Mouse (Mus musculus): Measurements from ENCODE around the gene Best3.
"Not testable (repeated sequence)": the region's sequence is repeated elsewhere in the genome, so short reads cannot be mapped to it uniquely, and the experiment has no call there.

Gene Best3

DNA sequence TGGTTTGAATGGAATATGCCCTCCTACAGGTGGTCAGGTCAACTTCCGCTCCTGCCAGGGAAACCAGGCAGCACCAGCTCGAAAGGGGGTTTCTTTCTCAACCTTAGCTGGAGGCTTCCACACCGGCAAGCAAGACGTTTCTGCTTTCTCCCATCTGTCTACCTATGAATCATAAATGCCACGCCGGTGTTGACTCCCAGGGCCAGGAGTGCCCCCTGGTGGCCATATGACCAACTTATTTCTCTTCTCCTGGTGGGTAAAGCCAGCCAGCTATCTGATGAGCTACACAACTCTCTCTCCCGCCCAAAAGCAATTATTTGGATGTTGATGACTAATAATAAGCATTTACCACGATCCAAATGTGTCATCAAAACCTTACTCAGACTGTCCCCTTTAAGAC, 47.7 kb downstream of the Best3 start:
- DNase-seq, result peak; percentile 61 to 69

DNA sequence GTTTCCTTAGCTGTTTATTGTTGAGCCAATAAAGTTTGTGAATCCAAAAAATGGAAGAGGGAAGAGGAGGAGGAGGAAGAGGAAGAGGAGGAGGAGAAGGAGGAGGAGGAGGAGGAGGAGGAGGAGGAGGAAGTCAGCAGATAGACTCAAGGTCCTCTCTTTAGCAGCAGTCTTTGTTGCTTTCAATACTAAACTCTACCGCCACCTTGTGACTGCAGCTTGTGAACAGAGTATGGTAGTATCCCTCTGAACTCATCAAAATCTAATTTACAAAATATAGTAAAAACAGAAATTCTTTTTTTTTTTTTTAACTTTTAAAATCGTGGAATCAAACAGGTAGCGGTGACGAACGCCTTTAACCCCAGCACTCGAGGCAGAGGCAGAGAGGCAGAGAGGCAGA, 54.2 kb downstream of the Best3 start:
- no peak for DNase-seq

DNA sequence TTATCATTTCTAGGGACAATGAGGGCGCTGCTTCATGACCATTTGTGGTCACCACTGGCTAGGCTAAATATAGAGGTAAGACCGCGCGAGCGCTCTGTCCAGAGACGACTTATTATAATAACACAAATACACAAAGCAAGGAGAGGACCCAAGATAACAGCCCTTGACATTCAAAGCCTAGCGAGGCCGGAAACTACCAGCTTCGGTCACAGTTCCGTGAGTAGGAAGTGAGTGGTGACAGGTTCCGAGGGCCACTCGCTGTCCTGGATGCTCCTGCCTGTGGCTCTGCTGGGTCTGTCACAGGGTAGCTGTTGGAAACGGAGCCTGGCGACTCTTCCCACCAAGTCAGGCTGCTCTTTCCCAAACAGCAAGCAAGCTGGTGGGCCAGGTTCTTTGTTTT, 56.2 kb downstream of the Best3 start:
- no peak for DNase-seq

DNA sequence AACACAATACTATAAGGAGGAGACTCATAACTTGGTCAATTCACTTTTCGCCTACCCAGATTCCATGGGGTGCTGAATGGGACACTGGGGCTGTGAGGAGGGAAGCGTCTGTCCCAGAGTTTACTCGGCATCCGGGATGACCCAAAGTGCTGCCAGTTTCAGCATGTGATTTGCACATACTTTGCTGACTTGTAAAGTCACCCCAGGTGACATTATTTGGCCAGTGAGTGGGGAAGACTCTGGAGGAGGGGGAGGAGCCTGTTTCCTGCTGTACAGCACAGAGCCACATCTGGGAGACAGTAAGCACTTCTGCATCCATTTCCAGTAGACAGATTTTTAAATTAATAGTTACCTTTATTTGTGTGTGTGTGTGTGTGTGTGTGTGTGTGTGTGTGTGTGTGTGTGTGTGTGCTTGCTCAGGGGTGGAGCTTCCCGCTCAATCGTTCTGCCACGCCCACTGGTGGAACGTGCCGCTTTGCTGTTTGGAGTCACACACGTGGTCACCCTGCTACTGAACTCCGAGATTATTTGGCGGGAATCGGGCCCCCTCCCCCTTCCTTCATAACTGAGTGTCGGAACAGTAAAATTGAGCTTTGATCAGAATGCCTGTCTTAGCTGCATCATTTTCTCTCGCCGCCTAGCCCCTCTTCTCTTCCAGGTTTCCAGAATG, 57.5 kb downstream of the Best3 start:
- not testable (repeated sequence) for DNase-seq

DNA sequence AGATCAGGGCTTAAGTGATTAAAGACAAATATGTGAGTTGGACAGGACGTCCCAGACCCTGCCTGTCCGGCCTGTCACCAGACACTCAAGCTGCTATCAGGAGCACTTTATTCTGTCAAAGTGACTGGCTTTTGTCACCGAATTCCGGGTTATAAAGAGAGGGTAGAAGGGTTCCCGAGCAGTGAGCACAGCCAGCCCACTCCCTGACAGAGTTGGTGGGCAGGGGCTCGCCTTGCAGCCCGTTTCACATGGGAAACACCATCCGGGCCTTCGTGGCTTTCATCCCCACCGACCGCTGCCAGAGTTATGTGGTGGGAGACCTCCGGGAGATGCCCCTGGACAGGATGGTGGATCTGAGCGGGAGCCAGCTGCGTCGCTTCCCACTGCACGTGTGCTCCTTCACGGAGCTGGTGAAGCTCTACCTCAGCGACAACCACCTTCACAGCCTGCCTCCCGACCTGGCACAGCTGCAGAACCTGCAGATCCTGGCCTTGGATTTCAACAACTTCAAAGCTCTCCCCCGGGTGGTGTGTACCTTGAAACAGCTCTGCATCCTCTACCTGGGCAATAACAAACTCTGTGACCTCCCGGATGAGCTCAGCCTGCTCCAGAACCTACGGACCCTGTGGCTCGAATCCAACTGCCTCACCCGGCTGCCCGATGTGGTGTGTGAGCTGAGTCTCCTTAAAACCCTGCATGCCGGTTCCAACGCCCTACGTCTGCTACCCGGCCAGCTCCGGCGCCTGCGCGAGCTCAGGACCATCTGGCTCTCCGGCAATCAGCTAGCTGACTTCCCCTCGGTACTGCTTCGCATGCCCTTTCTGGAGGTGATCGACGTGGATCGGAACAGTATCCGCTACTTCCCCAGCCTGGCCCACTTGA, 59.3 kb downstream of the Best3 start, which contains the start of gene Lrrc10:
Lrrc10 (plus strand) TSS at position 167 of the 882 bp plus-strand sequence.
- DNase-seq, result no peak

DNA sequence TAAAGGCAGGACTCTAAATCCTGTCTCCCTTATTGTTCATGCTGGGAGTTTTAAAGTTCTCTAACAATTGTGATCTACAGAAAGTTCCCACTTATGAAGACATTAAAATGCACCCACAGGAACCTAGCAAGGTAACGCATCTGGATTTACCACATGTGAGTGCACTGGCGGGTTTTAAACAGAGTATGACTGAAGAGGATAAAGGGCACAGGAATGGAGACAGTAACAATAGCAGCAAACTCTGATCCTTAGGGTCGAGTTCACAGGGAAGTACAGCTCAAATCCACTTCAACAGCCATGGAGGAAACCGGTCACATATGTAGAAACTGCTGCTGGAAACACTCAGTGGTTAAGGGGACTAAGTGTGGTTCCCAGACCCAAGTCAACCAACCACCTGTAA, 63.1 kb downstream of the Best3 start:
- no peak for DNase-seq

DNA sequence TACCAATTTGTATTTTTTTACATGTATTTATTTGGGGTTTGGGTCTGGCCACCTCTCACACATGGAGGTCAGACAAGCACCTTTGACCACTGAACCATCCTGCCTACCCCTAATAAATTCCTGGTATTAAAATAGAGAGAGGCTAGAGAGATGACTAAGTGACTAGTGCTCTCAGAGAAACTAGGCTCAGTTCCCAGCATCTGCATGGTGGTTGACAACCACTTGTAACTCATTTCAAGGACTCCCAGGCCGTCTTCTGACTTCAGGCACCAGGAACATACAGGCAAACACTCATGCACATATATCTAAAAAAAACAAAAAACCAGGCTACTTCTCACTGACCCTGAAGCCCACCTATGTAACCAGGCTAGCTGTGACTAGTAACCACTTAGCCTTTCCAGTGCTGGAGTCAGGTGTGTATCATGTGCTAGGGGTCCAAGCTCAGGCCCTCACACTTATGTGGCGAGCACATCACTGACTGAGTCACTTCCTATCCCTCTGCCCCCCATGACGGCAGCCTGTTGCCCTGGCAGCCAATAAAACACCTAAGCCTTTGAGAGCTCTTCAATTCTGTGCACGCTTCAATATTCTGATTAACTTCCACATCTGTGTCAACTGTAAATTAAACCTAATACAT, 64.0 kb downstream of the Best3 start:
- no peak for DNase-seq

DNA sequence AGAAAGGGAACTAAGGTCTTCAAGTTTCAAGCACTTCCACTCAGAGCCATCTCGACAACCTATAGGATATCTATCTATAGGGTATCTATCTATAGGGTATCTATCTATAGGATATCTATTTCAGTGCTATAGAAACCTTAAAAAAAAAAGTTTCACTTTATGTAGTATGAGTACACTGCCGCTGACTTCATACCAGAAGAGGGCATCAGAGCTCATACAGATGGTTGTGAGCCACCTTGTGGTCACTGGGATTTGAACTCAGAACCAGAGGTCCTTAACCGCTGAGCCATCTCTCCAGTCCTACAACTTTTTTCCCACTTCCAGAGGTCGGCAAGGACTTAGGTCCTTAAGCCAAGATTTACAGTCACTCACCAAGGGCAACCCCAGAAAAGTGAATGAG, 69.6 kb downstream of the Best3 start:
- DNase-seq, result no peak

DNA sequence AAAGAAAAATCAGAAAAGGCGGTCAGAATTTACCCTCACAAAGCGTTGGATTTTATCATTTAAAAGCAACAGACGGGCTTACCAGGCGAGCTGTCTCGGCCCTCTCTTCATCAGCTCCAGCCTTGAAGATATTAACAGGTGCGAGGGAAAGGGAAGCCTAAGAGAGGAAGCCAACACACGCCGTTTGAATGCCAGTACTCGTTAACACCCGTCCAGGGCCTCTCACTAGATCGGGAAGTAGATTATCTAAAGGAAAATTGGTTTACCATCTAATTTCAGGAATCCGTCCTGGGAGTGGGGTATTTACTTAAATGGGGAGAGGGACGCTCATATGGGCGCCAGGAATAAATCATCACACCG, 76.8 kb downstream of the Best3 start:
- no peak for DNase-seq

DNA sequence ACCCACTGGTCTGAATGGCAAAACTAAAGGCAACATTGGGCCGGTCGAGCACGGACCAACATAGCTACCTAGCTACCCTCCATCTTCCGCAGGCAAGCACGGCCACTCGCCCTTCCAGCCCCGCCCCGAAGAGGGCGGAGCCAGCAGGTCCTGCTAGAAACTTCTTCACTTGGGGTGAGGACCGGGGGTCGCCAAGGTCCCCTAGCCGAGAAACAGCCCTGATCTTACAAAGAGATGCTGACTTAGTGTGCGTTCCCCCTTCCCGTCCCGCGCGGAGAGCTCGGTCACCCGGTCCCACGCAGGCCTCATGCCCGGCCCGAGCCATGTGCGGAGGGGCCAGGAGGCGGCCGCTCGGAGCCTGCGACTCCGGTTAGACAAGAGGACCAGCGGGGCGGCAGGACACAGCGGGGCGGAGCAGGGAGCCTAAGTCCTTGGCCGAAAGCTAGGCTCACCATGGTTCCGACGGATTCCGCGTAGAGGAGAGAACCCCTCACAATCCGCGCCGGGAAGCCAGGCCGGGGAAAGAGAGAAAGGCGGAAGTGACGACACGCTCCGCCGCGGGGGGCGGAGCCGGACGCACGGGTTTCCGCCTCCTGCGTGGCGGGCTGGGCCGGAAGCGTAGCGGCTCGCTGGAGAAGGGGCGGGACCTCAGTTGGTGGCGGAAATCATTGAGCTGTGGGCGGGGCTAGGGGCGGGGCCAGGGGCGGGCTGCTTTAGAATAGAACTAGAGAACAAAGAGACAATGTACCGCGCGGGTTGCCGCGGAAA, 77.3 kb downstream of the Best3 start, which contains the start of gene Cct2:
Cct2 (minus strand) TSS at position 561 of the 768 bp plus-strand sequence.
- DNase-seq, result peak; percentile 90 to 93

DNA sequence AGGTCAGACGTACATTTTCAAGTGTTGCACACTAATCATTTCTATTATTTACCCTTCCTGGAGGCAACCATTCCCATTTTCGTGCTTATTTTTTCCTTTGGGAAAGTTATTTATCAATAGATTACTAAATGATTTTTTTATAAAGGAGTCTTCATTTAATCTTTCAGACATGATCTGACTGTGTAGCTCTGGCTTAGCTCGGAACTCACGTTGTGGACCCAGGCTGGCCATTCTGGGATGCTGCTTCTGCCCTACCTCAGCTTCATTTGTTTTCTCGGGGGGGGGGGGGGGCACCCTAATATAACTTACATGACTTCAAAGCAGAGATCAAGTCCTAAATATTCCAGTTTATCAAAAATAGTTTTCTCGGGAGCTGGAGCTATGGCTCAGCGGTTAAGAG, 78.0 kb downstream of the Best3 start:
- no peak for DNase-seq

DNA sequence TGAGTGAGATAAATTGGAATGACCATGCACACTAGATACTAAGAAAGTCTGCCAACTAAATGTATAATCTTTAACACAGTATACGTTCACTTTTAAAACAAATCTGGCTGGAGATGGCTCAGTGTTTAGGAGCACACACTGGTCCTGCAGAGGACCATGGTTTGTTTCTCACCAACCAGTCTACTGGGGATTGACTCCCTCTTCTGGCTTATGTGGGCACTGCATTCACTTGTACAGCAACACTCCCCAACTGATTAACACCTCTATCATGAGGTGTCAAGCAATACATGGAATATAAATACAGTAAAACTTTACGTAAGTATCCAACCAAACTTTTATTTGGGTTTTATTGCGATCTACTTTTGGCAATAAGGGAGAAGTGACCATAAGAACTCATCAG, 83.0 kb downstream of the Best3 start:
- no peak for DNase-seq

DNA sequence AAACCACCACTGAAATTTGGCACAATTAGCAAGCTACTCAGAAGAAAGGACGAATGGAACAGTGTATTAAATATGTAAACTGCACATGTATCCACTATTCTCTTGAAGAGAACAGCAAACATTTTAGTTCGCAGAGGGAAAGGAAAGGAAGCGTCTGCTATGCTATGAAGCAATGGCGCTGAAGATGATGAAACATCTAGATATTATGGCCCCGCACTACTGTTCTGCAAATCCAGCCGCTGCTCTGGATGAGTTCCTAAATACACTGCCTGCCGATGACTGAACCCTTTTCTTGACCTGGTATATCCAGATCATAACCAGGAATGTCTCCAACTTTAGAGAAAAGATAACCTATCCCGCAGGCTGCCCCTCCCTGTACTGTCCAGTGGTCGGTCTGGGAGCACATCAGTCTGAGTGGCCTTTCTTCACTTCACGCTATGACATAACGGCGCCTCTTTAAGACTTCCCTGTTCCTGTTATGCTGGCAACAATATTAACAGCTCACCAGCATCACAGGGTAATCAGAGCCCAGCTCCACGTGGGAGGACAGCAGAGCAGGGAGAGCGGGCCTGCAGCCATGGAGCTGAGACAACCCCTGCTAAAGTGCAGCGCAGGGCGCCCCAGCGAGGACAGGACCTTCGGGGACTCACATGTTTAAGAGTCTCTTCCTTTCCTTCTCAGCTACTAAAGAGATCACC, 86.2 kb downstream of the Best3 start:
- no peak for DNase-seq

DNA sequence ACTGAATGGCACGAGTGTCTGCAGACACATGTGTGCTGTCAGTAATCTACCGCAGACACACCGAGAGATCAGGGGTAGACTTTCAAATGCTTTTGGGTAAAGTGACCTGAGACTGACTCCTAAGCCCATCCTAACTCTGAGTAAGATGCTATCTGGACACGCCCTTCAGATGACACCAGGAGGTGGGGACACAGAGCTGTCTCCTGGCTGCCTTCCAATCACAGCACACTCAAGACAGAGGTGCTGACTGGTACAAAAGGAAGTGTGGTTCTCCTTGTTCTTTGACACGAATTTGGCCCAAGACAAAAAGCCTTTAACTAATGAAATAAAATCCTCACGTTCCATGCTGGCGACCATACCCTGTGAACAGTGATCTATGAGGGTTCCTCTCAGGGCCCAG, 87.1 kb downstream of the Best3 start:
- no peak for DNase-seq
